Comparison of ENCODE assay signal across 8 mouse cellular contexts in the genomic region with DNA sequence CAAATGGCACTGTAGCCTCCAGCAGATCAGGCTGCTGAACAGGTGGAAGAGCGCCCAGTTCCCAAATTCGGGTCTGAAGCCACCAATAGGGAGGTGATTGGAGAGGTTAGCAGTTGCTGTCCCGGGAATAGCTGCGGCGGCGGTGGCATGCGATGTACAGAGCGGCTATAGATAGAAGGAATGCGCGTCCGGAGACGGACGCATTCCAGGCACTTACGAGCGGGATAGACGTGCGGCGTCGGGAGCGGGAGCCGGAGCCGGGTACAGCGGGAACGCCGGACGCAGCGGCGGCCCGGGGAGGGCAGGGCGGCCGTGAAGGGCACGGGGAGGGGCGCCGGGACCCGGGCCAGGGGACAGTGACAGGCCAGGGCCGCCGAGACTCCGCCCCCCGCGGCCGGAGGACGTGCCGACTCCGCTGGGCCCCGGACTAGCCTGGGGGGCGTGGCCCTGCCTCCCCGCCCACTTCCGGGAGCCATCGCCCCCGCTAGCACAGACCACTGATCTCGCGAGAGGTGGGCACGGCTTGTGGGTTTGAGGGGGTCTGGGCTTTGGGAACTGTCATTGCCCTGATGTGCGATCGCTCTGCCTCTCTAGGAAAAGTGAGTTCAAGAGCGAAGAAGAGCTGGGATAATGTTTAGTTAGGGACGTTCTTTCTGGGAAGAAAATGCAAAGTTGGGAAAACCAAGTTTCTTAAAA. TPM values are rescaled to one million over a fixed set of nuclear protein-coding genes. Genes with fewer than 3 reads are reported as not detected.
DNase-seq lines count a peak whose midpoint lies in the region; ATAC-seq and TF ChIP-seq lines count a peak whose summit lies in the region.

A gene (minus strand): TSS at position 356 of the 696 bp plus-strand sequence.

- H3K4me1 ChIP-seq in cortical plate, adult 2 months (ENCODE audit: control insufficient read depth, insufficient read depth, low read length), result peaks cover 2% of the 10 kb centered on the region; the same call in 1 of the 2 replicates

- peak; percentile 99 for DNase-seq in gastrocnemius, postnatal 10 days
- peak; percentile 89 for DNase-seq in induced T-regulatory cell, adult 2 months (ENCODE audit: low read depth)
- peak; percentile 79 to 90 for DNase-seq in left cerebral cortex, adult 9 months (ENCODE audit: low spot score in 2 of 2)
- peak; percentile 92 for DNase-seq in right cerebral cortex, postnatal 14 days
- DNase-seq in urinary bladder, postnatal 36 days (ENCODE audit: low spot score in 2 of 2), result peak; percentile 88 to 95

- peak within 1 kb of the TSS; percentile 80 for H3K27ac ChIP-seq in cortical plate, adult 2 months (ENCODE audit: insufficient read depth, low read length)

- peak within 1 kb of the TSS; percentile 86 for H3K4me3 ChIP-seq in cortical plate, adult 2 months (ENCODE audit: insufficient read depth, low read length)

- peak; percentile 96 for ATAC-seq in activated CD4-positive, CD25-positive, alpha-beta regulatory T cell, adult 4 months
- peak; percentile 95 for ATAC-seq in megakaryocyte progenitor cell, adult 5-6 weeks (replicated peaks; ENCODE audit: poor library complexity)

- peak; percentile 61; the same call in 1 of the 2 replicates for TF ChIP-seq POLR2A in cortical plate, adult 2 months (IDR thresholded peaks at IDR 0.05; ENCODE audit: extremely low read depth, insufficient read depth, low read length)

- TF ChIP-seq CTCF in cortical plate, adult 2 months (IDR thresholded peaks at IDR 0.05; ENCODE audit: extremely low read depth, insufficient read depth, low read length), result no peak

RNA-seq across cellular contexts. Expression of the gene that starts here (rescaled TPM):
- 1 to 10 TPM; 1.8 to 2.6 TPM for polyA plus RNA-seq in activated CD4-positive, CD25-positive, alpha-beta regulatory T cell, adult 4 months (2017; shearing (Covaris generic))
- polyA plus RNA-seq in cortical plate, adult 2 months (2012; rRNA removed), result 16.3 and 16.7 TPM in 2 replicates
- 100 to 1,000 TPM; 369 to 472 TPM for total RNA-seq in gastrocnemius, postnatal 10 days (2021)
- 12.8 and 15.5 TPM in 2 replicates for total RNA-seq in megakaryocyte progenitor cell, adult 5-6 weeks (2015)
- 10.4 and 14.0 TPM in 2 replicates for total RNA-seq in megakaryocyte progenitor cell, adult 5-6 weeks (2017)

Comparison
In these comparisons a context has a peak if more than half of its experiments do, and no peak if none do; other contexts are left out.
1. Peak in every context shown above with its lines: DNase-seq, ATAC-seq, H3K4me3 ChIP-seq and H3K27ac ChIP-seq.
2. RNA of the gene that starts here (total RNA-seq): 369 to 472 TPM in gastrocnemius, postnatal 10 days; 10.4 to 15.5 TPM in megakaryocyte progenitor cell, adult 5-6 weeks; every median in the first group is over 10 times any median in the second.